Mouse (Mus musculus) spleen, adult 2 months (tissue): ENCODE data around the gene Iffo2.

Experiments
- CTCF ChIP-seq: fragments of 200-500 bp; IDR thresholded peaks from 2 replicates; pipeline ENCODE4 v1.5.1; 2011; ENCODE audit warnings: mild to moderate bottlenecking, inconsistent platforms; ENCODE audit not compliant: insufficient read depth, insufficient read length, insufficient replicate concordance; ENCODE audit errors: extremely low read depth
- POLR2A ChIP-seq: fragments of 200-500 bp; IDR thresholded peaks from 2 replicates; pipeline ENCODE4 v1.6.1; 2011; ENCODE audit warnings: low read depth, low read length, inconsistent platforms

- TF ChIP-seq CTCF (no peak), POLR2A (no peak)
These were observed 10.4 kb downstream of the Iffo2 start for GRCm38 (mm10) chr4:139540784-139541183.
